In the genomic region with DNA sequence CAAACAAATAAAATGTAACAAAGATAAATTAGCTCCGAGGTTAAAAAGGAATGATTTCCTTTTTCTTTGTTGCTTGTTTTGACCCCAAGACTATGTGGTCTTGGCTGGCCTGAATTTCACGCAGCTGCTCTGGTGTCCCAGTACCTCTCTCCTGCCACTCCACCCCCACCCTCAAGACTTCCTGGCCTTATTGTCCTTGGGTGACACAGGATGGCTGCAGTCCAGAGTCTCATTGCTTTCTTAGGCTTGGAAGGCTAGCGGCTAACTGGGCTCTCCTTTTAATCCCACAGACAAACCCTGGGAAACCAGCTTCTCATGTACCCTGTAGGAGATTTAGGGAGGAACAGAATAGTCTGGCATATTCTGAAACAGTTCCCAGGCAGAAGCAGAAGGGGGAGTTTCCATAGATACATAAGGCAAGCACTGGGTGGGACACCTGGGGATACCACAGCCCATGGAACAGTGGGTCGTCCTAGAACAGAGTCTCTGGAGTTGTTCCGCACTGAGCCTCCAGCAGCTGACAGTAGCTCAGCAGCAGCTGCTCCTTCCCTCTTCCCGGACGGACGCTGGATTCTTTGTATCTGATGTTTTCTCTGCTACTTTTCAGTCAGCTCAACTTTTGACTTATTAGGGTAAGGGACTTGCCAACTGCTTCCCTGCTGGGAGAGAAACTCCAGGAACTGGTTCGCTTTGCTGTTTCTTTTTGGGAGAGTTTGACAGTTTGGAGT, we compare ENCODE assay signal across 9 mouse cellular contexts. TPM values are rescaled to one million over a fixed set of nuclear protein-coding genes. Genes with fewer than 3 reads are reported as not detected.
DNase-seq lines count a peak whose midpoint lies in the region; ATAC-seq and TF ChIP-seq lines count a peak whose summit lies in the region.
"Had no signal": no experiment of that assay in that cellular context is flagged by ENCODE, and none has a peak within 500 bp of the region (broad histone marks: within the 10 kb centered on the region; RNA-seq: fewer than 3 reads in every experiment).

No protein-coding gene starts in this region.

- peak overlapping the region; percentile 53; the same call in 1 of the 2 replicates for H3K27ac ChIP-seq in kidney, adult 2 months (ENCODE audit: insufficient read depth, low read depth, low read length)
- H3K27ac ChIP-seq in heart, postnatal 0 days (ENCODE audit: low read depth), result peak overlapping the region; percentile 59
- H3K27ac ChIP-seq: limb, embryonic 13.5 days had no signal

- H3K9me3 ChIP-seq in heart, postnatal 0 days (replicated peaks; ENCODE audit: control insufficient read depth, low read length), result no peaks in the 10 kb centered on the region
- H3K9me3 ChIP-seq: limb, embryonic 13.5 days had no signal

- peak; percentile 64 for DNase-seq in kidney, adult 2 months
- no peak for DNase-seq in kidney, adult 11 months
- peak; percentile 31 to 59 for DNase-seq in adrenal gland, postnatal 36 days
- DNase-seq in heart, postnatal 0 days (ENCODE audit: low spot score), result peak; percentile 48
- DNase-seq in lung, postnatal 14 days, result peak; percentile 43
- no peak for DNase-seq in layer of hippocampus, adult 18-20 months (ENCODE audit: low spot score in 2 of 2)
- DNase-seq in layer of hippocampus, adult 8-10 months (ENCODE audit: low spot score in 2 of 2), result no peak
- DNase-seq: spleen, adult 18-20 months had no signal

- no peaks in the 10 kb centered on the region for H3K36me3 ChIP-seq in kidney, adult 2 months (ENCODE audit: control insufficient read depth, insufficient read depth, low read length)
- H3K36me3 ChIP-seq in heart, postnatal 0 days (replicated peaks; ENCODE audit: control insufficient read depth, insufficient read depth, low read length), result no peaks in the 10 kb centered on the region
- H3K36me3 ChIP-seq: limb, embryonic 13.5 days had no signal

- no peak overlapping the region for H3K4me3 ChIP-seq in kidney, adult 2 months (ENCODE audit: insufficient read depth, low read depth, low read length)
- H3K4me3 ChIP-seq in heart, postnatal 0 days (ENCODE audit: low read depth, low read length), result no peak overlapping the region
- H3K4me3 ChIP-seq: limb, embryonic 13.5 days had no signal

- WGBS in kidney, adult 2 months, result 49% methylated on average over 9 of the region's 9 CpGs
- WGBS in heart, postnatal 0 days, result 22% methylated on average over 9 of the region's 9 CpGs

- no peak overlapping the region for H3K4me2 ChIP-seq in heart, postnatal 0 days (ENCODE audit: low read depth, low read length)
- H3K4me2 ChIP-seq: limb, embryonic 13.5 days had no signal

- no peaks in the 10 kb centered on the region for H3K27me3 ChIP-seq in kidney, adult 2 months (replicated peaks; ENCODE audit: control insufficient read depth, insufficient read depth, low read length)
- no peaks in the 10 kb centered on the region for H3K27me3 ChIP-seq in heart, postnatal 0 days (ENCODE audit: control insufficient read depth, insufficient read depth, low read length)
- H3K27me3 ChIP-seq: limb, embryonic 13.5 days had no signal

- no peak overlapping the region for H3K9ac ChIP-seq in heart, postnatal 0 days (replicated peaks; ENCODE audit: low read depth, low read length)
- H3K9ac ChIP-seq: limb, embryonic 13.5 days had no signal

- peak; percentile 57; the same call in 1 of the 2 replicates for ATAC-seq in heart, postnatal 0 days (ENCODE audit: insufficient read depth, low read depth)

- no peak for TF ChIP-seq CTCF in kidney, adult 2 months (conservative IDR thresholded peaks at IDR 0.05; ENCODE audit: insufficient read depth, insufficient read length, low read depth, low read length)
- no peak for TF ChIP-seq CTCF in heart, postnatal 0 days (IDR thresholded peaks at IDR 0.05; ENCODE audit: low read depth)

- no peak for TF ChIP-seq EP300 in heart, postnatal 0 days (IDR thresholded peaks at IDR 0.05; ENCODE audit: low read depth)

- no peak for TF ChIP-seq POLR2A in kidney, adult 2 months (IDR thresholded peaks at IDR 0.05; ENCODE audit: low read depth, low read length)

- 0 out of 2 replicates have a peak, but pooled peaks cover 3% of the 10 kb centered on the region for H3K4me1 ChIP-seq in kidney, adult 2 months (ENCODE audit: control insufficient read depth, insufficient read depth, low read length)
- peaks cover 22% of the 10 kb centered on the region for H3K4me1 ChIP-seq in heart, postnatal 0 days (ENCODE audit: control insufficient read depth, insufficient read depth)

RNA-seq across cellular contexts. Expression of gene Ubtf, which starts 15.6 kb away (rescaled TPM):
- 27.0 and 30.3 TPM in 2 replicates for polyA plus RNA-seq in kidney, adult 2 months (2012; rRNA removed)
- total RNA-seq in adrenal gland, postnatal 36 days (2021), result 100 to 1,000 TPM; 101 to 103 TPM
- total RNA-seq in heart, postnatal 0 days (2014; rRNA removed; ENCODE audit: low replicate concordance), result 30.8 and 34.5 TPM in 2 replicates
- polyA plus RNA-seq in heart, postnatal 0 days (2015; fragmentation: Nextera tagmentation; extraction: Ambion mirVana), result 36.5 and 42.5 TPM in 2 replicates
- total RNA-seq in layer of hippocampus, adult 18-20 months (2021), result 100 to 1,000 TPM; 131 to 135 TPM
- 100 to 1,000 TPM; 106 to 122 (median 120) TPM for total RNA-seq in layer of hippocampus, adult 8-10 months (2022)

RNA-seq across cellular contexts. Expression of gene Slc4a1, which starts 30.9 kb away (rescaled TPM):
- polyA plus RNA-seq in kidney, adult 2 months (2012; rRNA removed), result 79.5 and 90.6 TPM in 2 replicates
- 1 to 10 TPM in 1 of 2 experiments, under 1 TPM in 1; 0.56 to 1.8 TPM for total RNA-seq in adrenal gland, postnatal 36 days (2021)
- 1.9 and 7.5 TPM in 2 replicates for total RNA-seq in heart, postnatal 0 days (2014; rRNA removed; ENCODE audit: low replicate concordance)
- polyA plus RNA-seq in heart, postnatal 0 days (2015; fragmentation: Nextera tagmentation; extraction: Ambion mirVana), result 1.3 and 3.1 TPM in 2 replicates
- total RNA-seq in layer of hippocampus, adult 18-20 months (2021), result under 1 TPM; 0.30 to 0.41 TPM
- under 1 TPM in 2 of 4 experiments, not detected in 2; 0.10 to 0.11 TPM for total RNA-seq in layer of hippocampus, adult 8-10 months (2022)

RNA-seq across cellular contexts. Expression of gene Atxn7l3, which starts 38.7 kb away (rescaled TPM):
- 28.0 TPM in 2 replicates for polyA plus RNA-seq in kidney, adult 2 months (2012; rRNA removed)
- total RNA-seq in adrenal gland, postnatal 36 days (2021), result 10 to 100 TPM; 51.6 to 54.2 TPM
- 32.5 and 36.2 TPM in 2 replicates for total RNA-seq in heart, postnatal 0 days (2014; rRNA removed; ENCODE audit: low replicate concordance)
- polyA plus RNA-seq in heart, postnatal 0 days (2015; fragmentation: Nextera tagmentation; extraction: Ambion mirVana), result 5.2 and 5.4 TPM in 2 replicates
- total RNA-seq in layer of hippocampus, adult 18-20 months (2021), result 100 to 1,000 TPM; 168 to 171 TPM
- total RNA-seq in layer of hippocampus, adult 8-10 months (2022), result 100 to 1,000 TPM; 153 to 169 (median 157) TPM

RNA-seq across cellular contexts. Expression of gene Tmub2, which starts 50.4 kb away (rescaled TPM):
- polyA plus RNA-seq in kidney, adult 2 months (2012; rRNA removed), result 59.7 and 66.9 TPM in 2 replicates
- 10 to 100 TPM; 47.3 to 60.4 TPM for total RNA-seq in adrenal gland, postnatal 36 days (2021)
- total RNA-seq in heart, postnatal 0 days (2014; rRNA removed; ENCODE audit: low replicate concordance), result 57.4 and 61.7 TPM in 2 replicates
- 29.8 and 30.1 TPM in 2 replicates for polyA plus RNA-seq in heart, postnatal 0 days (2015; fragmentation: Nextera tagmentation; extraction: Ambion mirVana)
- total RNA-seq in layer of hippocampus, adult 18-20 months (2021), result 10 to 100 TPM; 62.3 to 67.6 TPM
- total RNA-seq in layer of hippocampus, adult 8-10 months (2022), result 10 to 100 TPM; 61.4 to 72.0 (median 67.7) TPM

RNA-seq across cellular contexts. Expression of gene Rundc3a, which starts 58.1 kb away (rescaled TPM):
- 2.6 and 3.4 TPM in 2 replicates for polyA plus RNA-seq in kidney, adult 2 months (2012; rRNA removed)
- 10 to 100 TPM; 29.1 to 29.6 TPM for total RNA-seq in adrenal gland, postnatal 36 days (2021)
- 12.5 TPM in 1 of 2 replicates, not detected in the other for total RNA-seq in heart, postnatal 0 days (2014; rRNA removed; ENCODE audit: low replicate concordance)
- 0.74 and 0.92 TPM in 2 replicates for polyA plus RNA-seq in heart, postnatal 0 days (2015; fragmentation: Nextera tagmentation; extraction: Ambion mirVana)
- total RNA-seq in layer of hippocampus, adult 18-20 months (2021), result 100 to 1,000 TPM; 489 to 499 TPM
- 100 to 1,000 TPM; 420 to 453 (median 428) TPM for total RNA-seq in layer of hippocampus, adult 8-10 months (2022)

Comparison
In these comparisons a context has a peak if more than half of its experiments do, and no peak if none do; other contexts are left out.
1. DNase-seq: peak in kidney, adult 2 months (single experiment), adrenal gland, postnatal 36 days (2 of 2), heart, postnatal 0 days (single experiment) and lung, postnatal 14 days (single experiment); none in kidney, adult 11 months (single experiment), layer of hippocampus, adult 18-20 months (0 of 2) and layer of hippocampus, adult 8-10 months (0 of 2).